Mouse (Mus musculus) cortical plate, adult 2 months (tissue): ENCODE data around the gene Tcf7l1. TPM values are rescaled to one million over a fixed set of nuclear protein-coding genes. Genes with fewer than 3 reads are reported as not detected.

ENCODE experiments used
- H3K27ac ChIP-seq: fragments of 200-500 bp; 2 replicates; pipeline ENCODE4 v1.5.1; 2012; ENCODE audit warnings: low read length, control low read depth, inconsistent platforms; ENCODE audit not compliant: insufficient read depth
- H3K4me1 ChIP-seq: fragments of 200-500 bp; 2 replicates; pipeline ENCODE4 v1.6.1; 2011; ENCODE audit warnings: low read length; ENCODE audit not compliant: control insufficient read depth, insufficient read depth
- H3K4me3 ChIP-seq: fragments of 200-500 bp; 2 replicates; pipeline ENCODE4 v1.5.1; 2011; ENCODE audit warnings: mild to moderate bottlenecking, low read length, control low read depth; ENCODE audit not compliant: insufficient read depth
- CTCF ChIP-seq: fragments of 200-500 bp; IDR thresholded peaks from 2 replicates; pipeline ENCODE4 v1.5.1; 2011; ENCODE audit warnings: mild to moderate bottlenecking, control low read depth, low read length; ENCODE audit not compliant: insufficient read depth; ENCODE audit errors: extremely low read depth
- POLR2A ChIP-seq: fragments of 200-500 bp; IDR thresholded peaks from 2 replicates; pipeline ENCODE4 v1.6.1; 2011; ENCODE audit warnings: mild to moderate bottlenecking, low read length, control low read depth; ENCODE audit not compliant: insufficient read depth; ENCODE audit errors: extremely low read depth
- polyA plus RNA-seq: library from polyadenylated mRNA; depleted of rRNA; stranded (reverse); fragments of >200 nt; gene quantifications from 2 replicates; pipeline ENCODE4 v1.2.3, GENCODE M21; 2012

The Tcf7l1 gene
- polyA plus RNA-seq, 1 experiment: 3.7 TPM

GRCm38 (mm10) chr6:72813456-72813855 is 24.4 kb upstream of the Tcf7l1 start:
- no peak for TF ChIP-seq POLR2A
- no peak for TF ChIP-seq CTCF
- no peak overlapping the region for H3K4me3 ChIP-seq
- H3K4me1 ChIP-seq: no peaks in the 10 kb centered on the region
- no peak overlapping the region for H3K27ac ChIP-seq

GRCm38 (mm10) chr6:72810248-72810647 is 21.2 kb upstream of the Tcf7l1 start:
- H3K27ac ChIP-seq: no peak overlapping the region
- TF ChIP-seq CTCF (no peak), POLR2A (no peak)
- H3K4me3 ChIP-seq: no peak overlapping the region
- no peaks in the 10 kb centered on the region for H3K4me1 ChIP-seq

- TF ChIP-seq CTCF (no peak), POLR2A (no peak)
- Histone ChIP-seq H3K4me3 (no peak overlapping the region), H3K4me1 (no peaks in the 10 kb centered on the region), H3K27ac (no peak overlapping the region)
Measured at GRCm38 (mm10) chr6:72809522-72810149, 20.6 kb upstream of the Tcf7l1 start.

GRCm38 (mm10) chr6:72808342-72808741 is 19.3 kb upstream of the Tcf7l1 start:
- no peaks in the 10 kb centered on the region for H3K4me1 ChIP-seq
- no peak for TF ChIP-seq POLR2A
- H3K4me3 ChIP-seq: no peak overlapping the region
- H3K27ac ChIP-seq: no peak overlapping the region

GRCm38 (mm10) chr6:72803669-72804068 is 14.6 kb upstream of the Tcf7l1 start:
- H3K4me3 ChIP-seq: no peak overlapping the region
- no peak overlapping the region for H3K27ac ChIP-seq
- H3K4me1 ChIP-seq: no peaks in the 10 kb centered on the region
- TF ChIP-seq CTCF (no peak), POLR2A (no peak)

- Histone ChIP-seq H3K4me1 (no peaks in the 10 kb centered on the region), H3K27ac (no peak overlapping the region), H3K4me3 (no peak overlapping the region)
- TF ChIP-seq POLR2A (no peak), CTCF (no peak)
Measured at GRCm38 (mm10) chr6:72802119-72802518, 13.1 kb upstream of the Tcf7l1 start.

GRCm38 (mm10) chr6:72800641-72801040 is 11.6 kb upstream of the Tcf7l1 start:
- TF ChIP-seq POLR2A (no peak), CTCF (no peak)
- H3K4me1 ChIP-seq: no peaks in the 10 kb centered on the region
- H3K4me3 ChIP-seq: no peak overlapping the region
- H3K27ac ChIP-seq: no peak overlapping the region

- Histone ChIP-seq H3K27ac (no peak overlapping the region), H3K4me1 (no peaks in the 10 kb centered on the region), H3K4me3 (no peak overlapping the region)
- TF ChIP-seq CTCF (no peak), POLR2A (no peak)
Measured at GRCm38 (mm10) chr6:72797763-72798162, 8.7 kb upstream of the Tcf7l1 start.

- Histone ChIP-seq H3K4me3 (no peak overlapping the region), H3K4me1 (no peaks in the 10 kb centered on the region), H3K27ac (no peak overlapping the region)
- TF ChIP-seq POLR2A (no peak), CTCF (no peak)
Measured at GRCm38 (mm10) chr6:72795444-72795843, 6.4 kb upstream of the Tcf7l1 start.

- no peak overlapping the region for H3K27ac ChIP-seq
- H3K4me3 ChIP-seq: no peak overlapping the region
- no peak for TF ChIP-seq CTCF
- TF ChIP-seq POLR2A: no peak
- H3K4me1 ChIP-seq: no peaks in the 10 kb centered on the region
Measured at GRCm38 (mm10) chr6:72794870-72795269, 5.8 kb upstream of the Tcf7l1 start.

- no peaks in the 10 kb centered on the region for H3K4me1 ChIP-seq
- H3K27ac ChIP-seq: no peak overlapping the region
- TF ChIP-seq CTCF: no peak
- TF ChIP-seq POLR2A: no peak
- no peak overlapping the region for H3K4me3 ChIP-seq
Measured at GRCm38 (mm10) chr6:72792641-72793040, 3.6 kb upstream of the Tcf7l1 start.
